Mouse (Mus musculus): ENCODE measurements around the gene Gm10065. TPM values are rescaled to one million over a fixed set of nuclear protein-coding genes. Genes with fewer than 3 reads are reported as not detected.
"Not testable (repeated sequence)": the region's sequence is repeated elsewhere in the genome, so short reads cannot be mapped to it uniquely, and the experiment has no call there.

Gm10065 gene
- total and polyA plus RNA-seq, 3 experiments = not detected

- no peak for TF ChIP-seq CHD1 (IDR thresholded peaks at IDR 0.05; ENCODE audit: low read depth, low read length)
- no peak for TF ChIP-seq ZMIZ1 (IDR thresholded peaks at IDR 0.05; ENCODE audit: low read depth, low read length)
- TF ChIP-seq NELFE (IDR thresholded peaks at IDR 0.05; ENCODE audit: low read depth, low read length) = peak; percentile 58
- no peak for TF ChIP-seq ETS1 (IDR thresholded peaks at IDR 0.05; ENCODE audit: low read depth, low read length)
- TF ChIP-seq BHLHE40 (IDR thresholded peaks at IDR 0.05; ENCODE audit: borderline replicate concordance, low read depth, low read length) = no peak
- no peak for TF ChIP-seq EP300 (IDR thresholded peaks at IDR 0.05; ENCODE audit: low read depth in 1 of 2, low read length in 2 of 2)
- TF ChIP-seq POLR2A (IDR thresholded peaks at IDR 0.05; ENCODE audit: control insufficient read depth in 1 of 2, insufficient read depth in 1 of 2, low read depth in 1 of 2, low read length in 2 of 2, poor library complexity in 1 of 2) = peak; percentile 64 to 68
- no peak for TF ChIP-seq KAT2A (conservative IDR thresholded peaks at IDR 0.05; ENCODE audit: low read depth, low read length)
- no peak for TF ChIP-seq TAL1 (IDR thresholded peaks at IDR 0.05; ENCODE audit: low read length)
- peak; percentile 79 for TF ChIP-seq NRF1 (IDR thresholded peaks at IDR 0.05; ENCODE audit: insufficient read depth, low read depth, low read length, poor library complexity, severe bottlenecking)
- TF ChIP-seq HCFC1 (IDR thresholded peaks at IDR 0.05; ENCODE audit: low read depth, low read length) = peak; percentile 16; the same call in 1 of the 2 replicates
- TF ChIP-seq MYB (IDR thresholded peaks at IDR 0.05; ENCODE audit: low read depth, low read length) = no peak
- peaks cover 0 to 7% of the 10 kb centered on the region in 2 experiments; a peak in 2 of 4 replicates for H3K36me3 ChIP-seq (ENCODE audit: control insufficient read depth in 1 of 2, insufficient read depth in 2 of 2, low read length in 2 of 2)
- DNase-seq (ENCODE audit: low read depth, low spot score) = peak; percentile 87
- H3K4me1 ChIP-seq (ENCODE audit: control insufficient read depth in 1 of 2, insufficient read depth in 2 of 2, low read length in 2 of 2) = peaks cover 0 to 7% of the 10 kb centered on the region in 2 experiments; a peak in 2 of 4 replicates
- peaks cover 0 to 3% of the 10 kb centered on the region in 2 experiments; a peak in 3 of 4 replicates for H3K27me3 ChIP-seq (ENCODE audit: control insufficient read depth in 1 of 2, insufficient read depth in 2 of 2, low read length in 2 of 2)
- peak within 1 kb of the TSS; percentile 31 to 62 for H3K4me3 ChIP-seq (ENCODE audit: control insufficient read depth in 1 of 2, insufficient read depth in 1 of 2, low read depth in 2 of 2, low read length in 2 of 2)
- H3K79me2 ChIP-seq (ENCODE audit: control insufficient read depth, insufficient read depth, low read length, poor library complexity) = no peaks in the 10 kb centered on the region
- peak within 1 kb of the TSS; percentile 6; the same call in 1 of the 2 replicates for H3K27ac ChIP-seq (ENCODE audit: control insufficient read depth, low read depth, low read length)
- no peaks in the 10 kb centered on the region for H3K9me3 ChIP-seq (replicated peaks; ENCODE audit: insufficient read depth, low read length)
- H3K9ac ChIP-seq (ENCODE audit: control insufficient read depth, low read depth, low read length, poor library complexity, severe bottlenecking) = peak within 1 kb of the TSS; percentile 57
Measured at GRCm38 (mm10) chr13:21468061-21469019, 10.9 kb downstream of the Gm10065 start, which contains the start of gene Nkapl. Gene Nkapl (minus strand): TSS chr13:21468509.

- Histone ChIP-seq H3K27me3 (ENCODE audit: control insufficient read depth in 1 of 2, insufficient read depth in 2 of 2, low read length in 2 of 2) (peaks cover 0 to 3% of the 10 kb centered on the region in 2 experiments; a peak in 3 of 4 replicates), H3K4me3 (ENCODE audit: control insufficient read depth in 1 of 2, insufficient read depth in 1 of 2, low read depth in 2 of 2, low read length in 2 of 2) (no peak overlapping the region), H3K9ac (ENCODE audit: control insufficient read depth, low read depth, low read length, poor library complexity, severe bottlenecking) (no peak overlapping the region), H3K4me1 (ENCODE audit: control insufficient read depth in 1 of 2, insufficient read depth in 2 of 2, low read length in 2 of 2) (peaks cover 0 to 3% of the 10 kb centered on the region in 2 experiments; a peak in 2 of 4 replicates), H3K79me2 (ENCODE audit: control insufficient read depth, insufficient read depth, low read length, poor library complexity) (no peaks in the 10 kb centered on the region), H3K27ac (ENCODE audit: control insufficient read depth, low read depth, low read length) (no peak overlapping the region), H3K36me3 (ENCODE audit: control insufficient read depth in 1 of 2, insufficient read depth in 2 of 2, low read length in 2 of 2) (peaks cover 0 to 4% of the 10 kb centered on the region in 2 experiments; a peak in 2 of 4 replicates), H3K9me3 (replicated peaks; ENCODE audit: insufficient read depth, low read length) (no peaks in the 10 kb centered on the region)
- no peak for TF ChIP-seq RCOR1 (IDR thresholded peaks at IDR 0.05; ENCODE audit: low read depth, low read length)
- no peak for TF ChIP-seq UBTF (IDR thresholded peaks at IDR 0.05; ENCODE audit: borderline replicate concordance, insufficient read depth, low read depth, low read length)
- no peak for TF ChIP-seq MAX (IDR thresholded peaks at IDR 0.05; ENCODE audit: low read length)
- no peak for TF ChIP-seq NRF1 (IDR thresholded peaks at IDR 0.05; ENCODE audit: insufficient read depth, low read depth, low read length, poor library complexity, severe bottlenecking)
- no peak for TF ChIP-seq ZC3H11A (IDR thresholded peaks at IDR 0.05; ENCODE audit: low read depth, low read length)
- no peak for TF ChIP-seq KAT2A (conservative IDR thresholded peaks at IDR 0.05; ENCODE audit: low read depth, low read length)
- TF ChIP-seq POLR2A (IDR thresholded peaks at IDR 0.05; ENCODE audit: control insufficient read depth in 1 of 2, insufficient read depth in 1 of 2, low read depth in 1 of 2, low read length in 2 of 2, poor library complexity in 1 of 2) = no peak
- no peak for TF ChIP-seq TAL1 (IDR thresholded peaks at IDR 0.05; ENCODE audit: low read length)
- no peak for DNase-seq (ENCODE audit: low read depth, low spot score)
Measured at GRCm38 (mm10) chr13:21467336-21467735, 11.9 kb downstream of the Gm10065 start.

GRCm38 (mm10) chr13:21462516-21462915 is 16.7 kb downstream of the Gm10065 start:
- H3K27ac ChIP-seq (ENCODE audit: control insufficient read depth, low read depth, low read length); H3K79me2 ChIP-seq (ENCODE audit: control insufficient read depth, insufficient read depth, low read length, poor library complexity); H3K36me3 ChIP-seq (ENCODE audit: control insufficient read depth in 1 of 2, insufficient read depth in 2 of 2, low read length in 2 of 2); H3K27me3 ChIP-seq (ENCODE audit: control insufficient read depth in 1 of 2, insufficient read depth in 2 of 2, low read length in 2 of 2); DNase-seq (ENCODE audit: low read depth, low spot score); H3K9ac ChIP-seq (ENCODE audit: control insufficient read depth, low read depth, low read length, poor library complexity, severe bottlenecking); H3K9me3 ChIP-seq (replicated peaks; ENCODE audit: insufficient read depth, low read length); H3K4me1 ChIP-seq (ENCODE audit: control insufficient read depth in 1 of 2, insufficient read depth in 2 of 2, low read length in 2 of 2); H3K4me3 ChIP-seq (ENCODE audit: control insufficient read depth in 1 of 2, insufficient read depth in 1 of 2, low read depth in 2 of 2, low read length in 2 of 2): not testable (repeated sequence)

Measured in MEL (cell line).